Mouse (Mus musculus) forebrain, embryonic 11.5 days (tissue): ENCODE measurements around the gene Tgfbr2. TPM values are rescaled to one million over a fixed set of nuclear protein-coding genes. Genes with fewer than 3 reads are reported as not detected.
"Not testable (repeated sequence)": the region's sequence is repeated elsewhere in the genome, so short reads cannot be mapped to it uniquely, and the experiment has no call there.

Experiments
- ATAC-seq: fragments of 200-750 bp; cut with Nextera tagmentation; replicated peaks from 2 replicates; pipeline ENCODE4 v1.8.0; 2017; ENCODE audit warnings: moderate TSS enrichment; ENCODE audit not compliant: low FRiP score
- DNase-seq: peaks from one replicate; pipeline ENCODE4 v3.0.0-alpha.2; 2017; ENCODE audit warnings: low spot score
- H3K27ac ChIP-seq: fragments of 300-500 bp; sonication (generic); 2 replicates; pipeline ENCODE4 v1.5.1; 2014; ENCODE audit warnings: low read depth, low read length
- H3K27me3 ChIP-seq: fragments of 300-500 bp; sonication (generic); 2 replicates; pipeline ENCODE4 v1.6.1; 2014; ENCODE audit warnings: mild to moderate bottlenecking, low read length, mixed read lengths; ENCODE audit not compliant: control insufficient read depth, insufficient read depth
- H3K36me3 ChIP-seq: fragments of 300-500 bp; sonication (generic); 2 replicates; pipeline ENCODE4 v1.6.1; 2014; ENCODE audit warnings: mild to moderate bottlenecking, low read length, moderate library complexity, mixed read lengths; ENCODE audit not compliant: control insufficient read depth, insufficient read depth
- H3K4me1 ChIP-seq: fragments of 300-500 bp; sonication (generic); replicated peaks from 2 replicates; pipeline ENCODE4 v1.6.1; 2014; ENCODE audit warnings: low read length, mixed read lengths; ENCODE audit not compliant: control insufficient read depth, insufficient read depth
- H3K4me2 ChIP-seq: fragments of 300-500 bp; sonication (generic); 2 replicates; pipeline ENCODE4 v1.6.1; 2014; ENCODE audit warnings: low read depth, mild to moderate bottlenecking, low read length, moderate library complexity, mixed read lengths; ENCODE audit not compliant: severe bottlenecking
- H3K4me3 ChIP-seq: fragments of 300-500 bp; sonication (generic); 2 replicates; pipeline ENCODE4 v1.5.1; 2014; ENCODE audit warnings: low read depth, low read length
- H3K9ac ChIP-seq: fragments of 300-500 bp; sonication (generic); 2 replicates; pipeline ENCODE4 v1.6.1; 2014; ENCODE audit warnings: low read length
- H3K9me3 ChIP-seq: fragments of 300-500 bp; sonication (generic); 2 replicates; pipeline ENCODE4 v1.6.1; 2016; ENCODE audit warnings: low read length, mixed read lengths; ENCODE audit not compliant: control insufficient read depth
- WGBS: fragments of 180-500 bp; shearing (Covaris S2); extraction: QIAGEN DNeasy Blood & Tissue Kit; methylation state at CpG from one replicate; pipeline ENCODE4 v1.1.7; 2014; 5-methylcytosine and 5-hydroxymethylcytosine counted together
- polyA plus RNA-seq: library from polyadenylated mRNA; unstranded; fragments of >200 nt; fragmentation: Nextera tagmentation; extraction: Ambion mirVana; gene quantifications from 2 replicates; pipeline ENCODE4 v1.2.1, GENCODE M21; 2014

Tgfbr2 gene
- polyA plus RNA-seq, 1 experiment from 2014 or later, result 8.1 TPM

DNA sequence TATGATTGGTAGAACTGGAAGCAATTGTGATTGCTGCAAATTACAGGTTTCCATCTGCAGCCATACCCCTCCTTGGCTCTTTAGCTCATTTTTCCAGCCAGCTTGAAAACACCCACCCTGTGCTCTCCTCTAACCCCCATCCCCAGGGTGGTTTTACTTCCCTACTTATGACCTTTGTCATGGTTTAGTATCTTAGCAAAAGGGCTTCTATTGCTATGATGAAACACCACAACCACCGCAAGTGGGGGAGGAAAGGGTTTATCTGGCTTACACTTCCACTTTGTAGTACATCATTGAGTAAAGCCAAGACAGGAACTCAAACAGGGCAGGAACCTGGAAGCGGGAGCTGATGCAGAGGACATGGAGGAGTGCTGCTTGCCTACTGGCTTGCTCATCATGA lies 97.7 kb downstream of the Tgfbr2 start:
- ATAC-seq (no peak), DNase-seq (no peak)
- no peak overlapping the region for H3K4me2 ChIP-seq
- no peak overlapping the region for H3K4me3 ChIP-seq
- 99% methylated on average over 2 of the region's 2 CpGs for WGBS
- no peaks in the 10 kb centered on the region for H3K36me3 ChIP-seq
- no peaks in the 10 kb centered on the region for H3K27me3 ChIP-seq
- H3K4me1 ChIP-seq, result no peaks in the 10 kb centered on the region
- H3K27ac ChIP-seq, result no peak overlapping the region
- H3K9me3 ChIP-seq, result no peaks in the 10 kb centered on the region
- no peak overlapping the region for H3K9ac ChIP-seq

GRCm38 (mm10) chr9:116076946-116077345 lies 98.2 kb downstream of the Tgfbr2 start:
- H3K4me2 ChIP-seq, result no peak overlapping the region
- H3K4me3 ChIP-seq, result no peak overlapping the region
- H3K27me3 ChIP-seq, result no peaks in the 10 kb centered on the region
- 76% methylated on average over 2 of the region's 2 CpGs for WGBS
- H3K27ac ChIP-seq, result no peak overlapping the region
- no peaks in the 10 kb centered on the region for H3K4me1 ChIP-seq
- ATAC-seq (no peak), DNase-seq (no peak)
- H3K36me3 ChIP-seq, result no peaks in the 10 kb centered on the region
- H3K9ac ChIP-seq, result no peak overlapping the region
- no peaks in the 10 kb centered on the region for H3K9me3 ChIP-seq

GRCm38 (mm10) chr9:116076163-116076562 lies 99.0 kb downstream of the Tgfbr2 start:
- 82% methylated on average over 4 of the region's 4 CpGs for WGBS
- ATAC-seq (no peak), DNase-seq (no peak)
- Histone ChIP-seq H3K4me2 (no peak overlapping the region), H3K4me3 (no peak overlapping the region), H3K27ac (no peak overlapping the region), H3K9me3 (no peaks in the 10 kb centered on the region), H3K9ac (no peak overlapping the region), H3K36me3 (no peaks in the 10 kb centered on the region), H3K4me1 (no peaks in the 10 kb centered on the region), H3K27me3 (no peaks in the 10 kb centered on the region)

- WGBS, result 91% methylated on average over 1 of the region's 1 CpGs
- H3K9ac ChIP-seq, H3K4me3 ChIP-seq, H3K4me2 ChIP-seq, DNase-seq, H3K27me3 ChIP-seq, ATAC-seq, H3K9me3 ChIP-seq, H3K27ac ChIP-seq, H3K4me1 ChIP-seq, H3K36me3 ChIP-seq: not testable (repeated sequence)
These were observed 103.6 kb downstream of the Tgfbr2 start for GRCm38 (mm10) chr9:116071561-116071960.

DNA sequence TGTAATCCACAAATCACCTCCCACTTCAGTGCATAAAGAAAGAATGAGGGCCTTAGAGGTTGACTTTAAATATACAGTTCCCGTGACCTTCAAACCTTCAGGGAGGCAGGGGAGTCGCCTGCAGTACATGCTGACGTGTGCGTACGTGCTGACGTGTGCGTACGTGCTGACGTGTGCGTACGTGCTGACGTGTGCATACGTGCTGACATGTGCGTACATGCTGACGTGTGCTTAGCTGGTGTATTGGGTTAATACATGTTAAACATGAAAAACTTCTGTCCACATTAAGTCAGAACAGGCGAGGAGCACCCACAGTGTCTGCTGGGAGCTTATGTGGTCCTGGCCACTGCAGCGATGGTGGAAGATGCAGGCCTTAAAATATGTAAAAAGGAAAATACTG lies 110.4 kb downstream of the Tgfbr2 start:
- 94% methylated on average over 17 of the region's 17 CpGs for WGBS
- DNase-seq, result no peak
- Histone ChIP-seq H3K4me1 (no peaks in the 10 kb centered on the region), H3K27ac (no peak overlapping the region), H3K27me3 (no peaks in the 10 kb centered on the region), H3K9me3 (no peaks in the 10 kb centered on the region), H3K4me2 (no peak overlapping the region), H3K9ac (no peak overlapping the region), H3K36me3 (no peaks in the 10 kb centered on the region), H3K4me3 (no peak overlapping the region)
- no peak for ATAC-seq

DNA sequence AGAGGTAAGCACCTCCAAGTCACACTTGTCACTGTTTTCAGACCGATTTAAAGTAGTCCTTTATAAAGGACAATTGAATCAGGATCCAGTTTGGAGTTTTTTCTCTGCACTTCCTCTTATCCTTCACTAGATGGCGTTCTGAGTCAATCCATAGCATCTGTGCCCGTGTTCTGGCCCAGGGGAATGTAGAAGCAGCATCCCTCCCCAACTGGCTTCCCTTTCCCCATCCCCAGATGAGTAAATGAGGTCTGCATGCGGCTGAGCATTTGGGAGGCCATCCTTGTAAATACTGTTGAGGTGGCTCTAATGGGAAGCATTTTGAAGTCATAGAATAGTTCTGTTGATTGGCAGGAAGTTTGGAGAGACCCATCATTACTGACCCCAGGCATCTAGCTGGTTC lies 114.5 kb downstream of the Tgfbr2 start:
- Histone ChIP-seq H3K27me3 (no peaks in the 10 kb centered on the region), H3K4me3 (no peak overlapping the region), H3K36me3 (no peaks in the 10 kb centered on the region), H3K4me2 (no peak overlapping the region), H3K9me3 (no peaks in the 10 kb centered on the region), H3K4me1 (no peaks in the 10 kb centered on the region), H3K27ac (no peak overlapping the region), H3K9ac (no peak overlapping the region)
- WGBS, result 12% methylated on average over 4 of the region's 4 CpGs
- DNase-seq (no peak), ATAC-seq (no peak)

- no peak overlapping the region for H3K4me3 ChIP-seq
- no peak overlapping the region for H3K4me2 ChIP-seq
- H3K36me3 ChIP-seq, result no peaks in the 10 kb centered on the region
- ATAC-seq, result peak; percentile 30; the same call in 1 of the 2 replicates
- no peaks in the 10 kb centered on the region for H3K27me3 ChIP-seq
- no peaks in the 10 kb centered on the region for H3K9me3 ChIP-seq
- DNase-seq, result no peak
- 77% methylated on average over 4 of the region's 4 CpGs for WGBS
- no peaks in the 10 kb centered on the region for H3K4me1 ChIP-seq
- no peak overlapping the region for H3K9ac ChIP-seq
- H3K27ac ChIP-seq, result no peak overlapping the region
These were observed 116.0 kb downstream of the Tgfbr2 start for GRCm38 (mm10) chr9:116059156-116059555.

- no peak overlapping the region for H3K4me3 ChIP-seq
- H3K4me1 ChIP-seq, result no peaks in the 10 kb centered on the region
- no peaks in the 10 kb centered on the region for H3K36me3 ChIP-seq
- no peaks in the 10 kb centered on the region for H3K27me3 ChIP-seq
- H3K9ac ChIP-seq, result no peak overlapping the region
- no peak overlapping the region for H3K4me2 ChIP-seq
- DNase-seq (no peak), ATAC-seq (no peak)
- H3K9me3 ChIP-seq, result no peaks in the 10 kb centered on the region
- no peak overlapping the region for H3K27ac ChIP-seq
- 92% methylated on average over 4 of the region's 4 CpGs for WGBS
These were observed 116.7 kb downstream of the Tgfbr2 start for GRCm38 (mm10) chr9:116058475-116058874.

DNA sequence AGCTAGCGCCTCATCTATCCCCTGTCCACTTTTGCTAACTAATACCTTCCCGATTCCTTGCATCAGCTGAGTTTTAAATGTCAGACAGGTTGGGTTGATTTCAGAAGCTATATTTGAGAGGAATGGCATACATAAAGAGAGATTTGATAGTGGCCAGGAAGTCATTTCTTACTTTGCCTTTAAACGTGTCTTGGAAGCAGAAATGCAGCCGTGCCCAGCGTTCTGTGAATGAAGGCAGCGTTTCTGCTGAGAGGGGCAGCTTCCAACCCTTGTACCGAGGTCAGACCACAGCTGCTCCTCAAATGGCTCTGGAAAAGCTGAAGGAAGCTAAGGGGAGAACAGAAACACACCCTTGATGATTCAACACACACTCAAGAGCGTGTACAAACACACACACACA lies 121.2 kb downstream of the Tgfbr2 start:
- WGBS, result 84% methylated on average over 8 of the region's 8 CpGs
- no peak for ATAC-seq

More for the DNA sequence above, 121.2 kb downstream of the Tgfbr2 start:
- Histone ChIP-seq H3K9ac (no peak overlapping the region), H3K4me1 (no peaks in the 10 kb centered on the region), H3K27ac (no peak overlapping the region), H3K4me2 (no peak overlapping the region), H3K9me3 (no peaks in the 10 kb centered on the region), H3K27me3 (no peaks in the 10 kb centered on the region), H3K4me3 (no peak overlapping the region), H3K36me3 (no peaks in the 10 kb centered on the region)
- no peak for DNase-seq
